Mouse (Mus musculus) CD4-positive, CD25-positive, alpha-beta regulatory T cell, adult 4 months (primary cell): ENCODE measurements at regions not wholly inside any gene's neighbourhood (a gene's known extent, or its start where the extent isn't known, plus 50 kb on each side); places are given as distances from the start of the nearest gene placed in this dataset.
A peak's percentile ranks its signal among the peaks of the same experiment; 100 is the strongest.

Experiments
- ATAC-seq: one replicate; pipeline ENCODE4 v1.8.0; 2017

DNA sequence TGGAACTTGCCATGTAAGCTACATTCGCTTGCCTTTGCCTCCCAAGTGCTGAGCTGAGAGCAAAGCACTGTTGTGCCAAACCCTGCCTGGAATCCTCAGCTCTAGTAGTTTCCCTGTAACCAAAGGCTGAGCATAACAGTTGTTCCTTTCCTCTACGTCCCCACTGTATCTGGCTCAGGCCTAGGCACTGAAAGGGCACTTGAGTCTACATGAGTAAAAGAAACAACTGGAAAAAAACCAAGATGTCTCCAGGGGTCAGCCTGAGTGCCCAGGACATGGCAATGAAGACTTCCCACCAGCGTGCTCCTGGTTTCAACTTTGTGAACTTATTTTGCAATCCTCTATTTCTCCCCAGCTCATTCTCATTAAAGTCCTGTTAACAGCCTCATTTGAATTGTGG lies 150.5 kb upstream of the Bcl6 start:
- no peak for ATAC-seq

GRCm38 (mm10) chr16:24137266-24138033 lies 148.8 kb upstream of the Bcl6 start:
- ATAC-seq: no peak

- no peak for ATAC-seq
These were observed 148.0 kb upstream of the Bcl6 start for GRCm38 (mm10) chr16:24136483-24137148.

GRCm38 (mm10) chr16:24135841-24136240 lies 147.2 kb upstream of the Bcl6 start:
- ATAC-seq: no peak

GRCm38 (mm10) chr16:24135351-24135750 lies 146.7 kb upstream of the Bcl6 start:
- ATAC-seq: no peak

GRCm38 (mm10) chr16:24134486-24135050 lies 145.9 kb upstream of the Bcl6 start:
- ATAC-seq: no peak

GRCm38 (mm10) chr16:24130646-24131045 lies 142.0 kb upstream of the Bcl6 start:
- ATAC-seq: no peak

- ATAC-seq: peak; percentile 39
These were observed 141.0 kb upstream of the Bcl6 start for GRCm38 (mm10) chr16:24129701-24130100.

DNA sequence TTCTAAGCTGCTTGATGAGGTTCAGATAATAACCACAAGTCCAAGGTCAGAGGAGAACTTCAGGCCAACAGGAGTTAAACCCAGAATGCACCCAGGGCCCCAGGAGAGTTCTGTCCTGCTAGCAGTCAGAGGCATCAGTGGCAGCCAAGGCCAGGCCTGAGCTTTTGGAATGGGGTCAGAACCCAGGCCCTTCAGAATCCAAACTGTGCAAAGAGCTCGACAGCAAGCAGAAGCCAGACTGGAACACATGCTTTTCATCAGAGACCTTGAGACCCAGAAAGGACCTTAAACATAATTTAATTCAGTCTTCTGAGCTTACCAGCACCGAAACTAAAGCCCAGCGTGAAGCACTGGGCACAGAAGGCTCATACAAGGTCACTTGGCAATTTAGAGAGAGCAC lies 139.9 kb upstream of the Bcl6 start:
- ATAC-seq: no peak

- ATAC-seq: no peak
These were observed 136.1 kb upstream of the Bcl6 start for GRCm38 (mm10) chr16:24124766-24125165.

DNA sequence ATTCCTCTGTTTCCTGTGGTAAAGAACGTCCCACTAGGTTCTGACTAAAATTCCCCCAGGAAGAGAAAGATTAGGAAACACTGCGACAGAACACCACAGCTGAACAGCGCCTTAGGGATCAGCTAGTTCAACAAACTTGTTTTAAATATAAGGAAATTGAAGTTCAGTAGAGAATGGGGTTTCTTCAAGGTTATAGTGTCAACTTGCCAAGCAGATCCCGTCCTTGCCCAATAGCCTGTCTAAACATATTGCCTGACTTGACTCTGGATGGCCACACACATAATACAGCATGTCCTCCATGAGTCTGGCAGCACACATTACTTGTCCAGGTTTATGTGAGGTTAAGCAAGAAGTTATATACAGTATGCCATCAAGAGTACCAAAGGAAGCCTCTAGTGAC lies 135.4 kb upstream of the Bcl6 start:
- no peak for ATAC-seq

DNA sequence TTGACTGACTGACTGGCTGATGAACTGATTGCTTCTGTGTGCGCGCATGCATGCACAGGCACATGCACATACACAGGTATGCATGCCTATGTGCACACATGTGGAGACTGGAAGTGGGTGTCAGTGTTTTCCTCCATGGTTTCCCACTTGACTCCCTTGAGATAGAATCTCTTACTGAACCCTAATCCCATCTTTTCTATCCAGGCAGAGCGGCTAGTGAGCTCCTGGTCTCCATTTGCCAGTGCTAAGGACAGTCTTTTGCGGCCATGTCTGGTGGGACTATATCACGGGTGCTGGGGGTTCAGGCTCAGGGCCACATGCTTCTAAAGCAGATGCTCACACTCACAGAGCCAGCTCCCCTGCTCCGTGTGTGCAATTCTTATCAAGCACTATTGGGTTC lies 133.0 kb upstream of the Bcl6 start:
- ATAC-seq: no peak

- no peak for ATAC-seq
These were observed 132.2 kb upstream of the Bcl6 start for GRCm38 (mm10) chr16:24120836-24121235.

GRCm38 (mm10) chr16:24118487-24118886 lies 129.8 kb upstream of the Bcl6 start:
- no peak for ATAC-seq

DNA sequence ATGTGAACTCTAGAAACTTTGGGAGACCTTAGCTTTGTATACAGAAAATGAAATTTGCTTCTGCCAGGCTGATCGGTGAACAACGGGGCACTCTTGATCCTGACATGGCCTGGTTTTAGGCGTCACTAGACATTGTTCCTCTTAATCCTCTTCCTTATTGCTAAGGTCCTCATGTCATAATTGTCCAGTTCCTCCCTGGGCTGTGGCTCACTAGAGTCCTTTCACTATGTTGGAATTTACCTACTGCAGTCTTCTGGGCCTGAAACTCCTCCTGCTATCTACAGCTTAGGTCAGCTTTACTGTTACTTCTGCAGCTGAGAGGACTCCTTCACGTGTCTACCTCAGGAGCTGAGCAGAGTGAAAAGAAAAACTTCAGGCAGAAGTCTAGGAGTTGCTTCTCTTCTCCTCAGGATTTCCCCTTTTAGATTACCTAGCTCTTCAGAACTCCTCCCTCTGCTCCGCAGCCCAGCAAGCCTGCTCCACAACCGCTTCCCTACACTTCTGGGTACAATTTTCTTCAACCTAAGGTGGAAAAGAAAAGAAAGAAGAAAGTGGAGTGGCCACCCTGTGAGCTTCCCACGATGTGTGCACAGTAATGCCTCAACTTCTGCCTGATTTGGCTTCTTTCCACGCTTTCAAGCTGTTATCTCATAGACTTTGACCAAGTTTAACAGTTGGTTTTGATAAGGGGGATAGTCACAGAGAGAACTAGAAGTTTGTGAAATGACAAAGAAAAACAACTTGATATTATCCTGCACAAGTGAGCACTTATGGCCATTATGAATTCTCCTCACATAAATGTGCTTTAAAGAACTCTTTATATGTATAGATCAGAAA lies 114.4 kb upstream of the Bcl6 start:
- no peak for ATAC-seq

DNA sequence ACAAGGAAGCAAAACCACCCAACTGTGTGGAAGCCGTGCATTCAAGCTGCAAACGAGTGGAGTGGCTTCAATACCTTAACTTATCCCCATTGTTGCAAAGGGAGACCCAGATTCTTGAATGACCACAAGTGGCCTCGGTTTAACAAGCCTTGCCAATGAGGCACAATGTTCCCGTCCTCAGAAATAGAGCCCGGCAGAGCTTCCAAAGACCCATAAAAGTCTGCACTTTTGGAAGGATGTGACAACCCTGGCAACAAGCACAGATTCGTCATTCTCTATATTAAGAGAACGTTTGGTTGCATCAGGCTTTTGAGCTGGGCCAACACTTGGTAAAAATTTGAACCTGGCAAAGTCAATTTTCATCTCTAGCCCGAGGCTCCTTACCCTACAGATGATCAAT lies 108.9 kb upstream of the Bcl6 start:
- no peak for ATAC-seq

GRCm38 (mm10) chr16:24096076-24096475 lies 107.4 kb upstream of the Bcl6 start:
- ATAC-seq: no peak

DNA sequence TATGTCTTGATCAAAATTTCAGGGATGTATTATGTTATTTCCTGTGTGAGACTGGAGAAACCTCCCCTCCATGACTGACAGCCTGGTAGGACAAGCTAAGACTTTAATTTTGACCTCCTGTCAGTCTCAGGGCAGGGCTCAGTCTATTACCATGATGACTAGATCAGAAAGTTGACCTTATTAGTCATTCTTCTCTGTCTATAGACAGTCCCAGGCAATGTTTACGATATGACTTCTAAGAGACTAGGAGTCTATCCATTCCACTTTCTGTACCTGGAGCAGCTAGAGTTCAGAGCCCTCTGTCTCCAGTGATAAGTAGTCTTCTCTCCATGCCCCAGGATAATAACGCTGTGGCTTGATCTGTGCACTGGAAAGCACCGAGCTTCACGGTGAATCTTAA lies 107.0 kb upstream of the Bcl6 start:
- ATAC-seq: no peak

- ATAC-seq: no peak
These were observed 105.9 kb upstream of the Bcl6 start for GRCm38 (mm10) chr16:24094566-24094965.

GRCm38 (mm10) chr16:24093624-24094023 lies 105.0 kb upstream of the Bcl6 start:
- no peak for ATAC-seq

- ATAC-seq: peak; percentile 69
These were observed 104.2 kb upstream of the Bcl6 start for GRCm38 (mm10) chr16:24092616-24093525.

- ATAC-seq: no peak
These were observed 103.5 kb upstream of the Bcl6 start for GRCm38 (mm10) chr16:24092136-24092535.
